Mouse (Mus musculus): ENCODE results near the gene Zfp39. TPM values are rescaled to one million over a fixed set of nuclear protein-coding genes. Genes with fewer than 3 reads are reported as not detected.
A peak's percentile ranks its signal among the peaks of the same experiment; 100 is the strongest.

Gene Zfp39
- total and polyA plus RNA-seq, 3 experiments, result 5.7 to 6.8 (median 6.7) TPM

- H3K9me3 ChIP-seq (replicated peaks; ENCODE audit: low read length), result no peaks in the 10 kb centered on the region
- peaks cover 72% of the 10 kb centered on the region for H3K27me3 ChIP-seq (replicated peaks)
- H3K36me3 ChIP-seq (replicated peaks in 1 of 2; ENCODE audit: control insufficient read depth in 1 of 2, insufficient read depth in 1 of 2, low read length in 1 of 2), result no peaks in the 10 kb centered on the region
- dilution Hi-C loops (cut with MboI; ENCODE audit: extremely low pct_ligation_motif_present, extremely low pct_unique_long_range_greater_than_20kb, low sequenced_read_pairs) (no loop called here), in situ Hi-C loops (cut with MboI; ENCODE audit: low pct_ligation_motif_present, low pct_unique_long_range_greater_than_20kb, low sequenced_read_pairs) (no loop called here)
- H3K79me2 ChIP-seq (replicated peaks; ENCODE audit: control insufficient read depth, extremely low read depth, insufficient read depth, poor library complexity, severe bottlenecking), result no peaks in the 10 kb centered on the region
- no peak overlapping the region for H3K27ac ChIP-seq (ENCODE audit: insufficient read depth, low read depth)
- TF ChIP-seq NRF1 (IDR thresholded peaks at IDR 0.05; ENCODE audit: low read depth, low read length) (no peak), PAX5 (IDR thresholded peaks at IDR 0.05; ENCODE audit: low read length) (no peak), MAFK (IDR thresholded peaks at IDR 0.05; ENCODE audit: insufficient replicate concordance, low read length) (no peak), HCFC1 (IDR thresholded peaks at IDR 0.05; ENCODE audit: low read depth, low read length) (no peak), ZC3H11A (IDR thresholded peaks at IDR 0.05; ENCODE audit: low read depth, low read length) (no peak), SMC3 (IDR thresholded peaks at IDR 0.05; ENCODE audit: low read depth, low read length) (peak; percentile 57), RAD21 (IDR thresholded peaks at IDR 0.05; ENCODE audit: low read depth, low read length) (peak; percentile 26), MYC (IDR thresholded peaks at IDR 0.05; ENCODE audit: low read depth, low read length) (peak; percentile 40; the same call in 1 of the 2 replicates), SIN3A (IDR thresholded peaks at IDR 0.05; ENCODE audit: low read length) (no peak), IRF4 (IDR thresholded peaks at IDR 0.05; ENCODE audit: low read depth, low read length) (0 out of 2 replicates have a peak, but pooled peaks have one; percentile 12), ZKSCAN1 (IDR thresholded peaks at IDR 0.05; ENCODE audit: borderline replicate concordance, low read depth, low read length) (no peak), ZNF384 (IDR thresholded peaks at IDR 0.05; ENCODE audit: low read depth, low read length) (peak; percentile 19; the same call in 1 of the 2 replicates), NELFE (IDR thresholded peaks at IDR 0.05; ENCODE audit: low read depth, low read length) (no peak), CTCF (conservative IDR thresholded peaks at IDR 0.05 in 1 of 2, IDR thresholded peaks at IDR 0.05 in 1 of 2; ENCODE audit: low read depth in 2 of 2, low read length in 2 of 2) (peak; percentile 77 to 82)
- H3K4me1 ChIP-seq (ENCODE audit: control insufficient read depth in 1 of 2, insufficient read depth in 2 of 2), result peaks cover 10 to 18% of the 10 kb centered on the region in 2 experiments
- DNase-seq (ENCODE audit: extremely low read depth), result peak; percentile 87
- no peak overlapping the region for H3K9ac ChIP-seq (ENCODE audit: insufficient read depth, low read depth)
- no peak overlapping the region for H3K4me3 ChIP-seq (replicated peaks in 1 of 3; ENCODE audit: low read depth in 2 of 3, low read length in 2 of 3, poor library complexity in 1 of 3)
- H3K4me2 ChIP-seq (ENCODE audit: insufficient read depth, low read depth, poor library complexity, severe bottlenecking), result no peak overlapping the region
These were observed 13.1 kb upstream of the Zfp39 start for GRCm38 (mm10) chr11:58916879-58917744.

DNA sequence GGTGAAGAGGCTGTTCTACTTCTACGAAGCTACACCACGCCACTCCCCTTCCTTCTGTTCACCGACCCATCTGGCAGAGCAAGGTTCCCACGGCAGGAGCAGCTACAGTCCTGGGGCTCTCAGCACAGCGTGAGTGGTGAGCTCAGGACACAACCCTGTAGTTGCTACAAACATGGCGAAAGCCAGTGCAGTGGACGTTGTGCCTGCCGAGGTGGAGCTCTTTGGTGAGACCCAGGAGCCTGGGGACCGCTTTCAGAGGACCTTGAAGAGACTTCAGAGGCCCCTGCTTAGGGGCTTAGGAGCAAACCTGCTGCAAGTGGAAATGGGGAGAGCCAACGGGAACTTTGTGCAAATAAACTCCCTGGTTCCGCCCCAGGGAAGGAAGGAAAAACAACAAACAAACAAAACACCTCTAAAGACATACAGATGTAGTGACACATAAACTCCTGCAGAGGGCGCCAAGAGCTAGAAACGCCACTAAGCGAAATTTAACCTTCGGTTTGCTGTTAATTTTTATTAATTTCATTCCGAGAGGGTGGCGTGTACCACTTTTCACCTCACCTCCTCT, 10.5 kb upstream of the Zfp39 start:
- no peak for DNase-seq (ENCODE audit: extremely low read depth)
- dilution Hi-C loops (cut with MboI; ENCODE audit: extremely low pct_ligation_motif_present, extremely low pct_unique_long_range_greater_than_20kb, low sequenced_read_pairs), result no loop called here
- peak overlapping the region; percentile 60 for H3K4me2 ChIP-seq (ENCODE audit: insufficient read depth, low read depth, poor library complexity, severe bottlenecking)
- peak overlapping the region; percentile 23; the same call in 1 of the 2 replicates for H3K9ac ChIP-seq (ENCODE audit: insufficient read depth, low read depth)
- in situ Hi-C loops (cut with MboI; ENCODE audit: low pct_ligation_motif_present, low pct_unique_long_range_greater_than_20kb, low sequenced_read_pairs), result no loop called here
- peak overlapping the region in 1 of 3 experiments; percentile 41 for H3K4me3 ChIP-seq (replicated peaks in 1 of 3; ENCODE audit: low read depth in 2 of 3, low read length in 2 of 3, poor library complexity in 1 of 3)
- H3K79me2 ChIP-seq (replicated peaks; ENCODE audit: control insufficient read depth, extremely low read depth, insufficient read depth, poor library complexity, severe bottlenecking), result no peaks in the 10 kb centered on the region
- peaks cover 79% of the 10 kb centered on the region for H3K27me3 ChIP-seq (replicated peaks)
- peaks cover 9 to 14% of the 10 kb centered on the region in 2 experiments for H3K4me1 ChIP-seq (ENCODE audit: control insufficient read depth in 1 of 2, insufficient read depth in 2 of 2)
- no peaks in the 10 kb centered on the region for H3K9me3 ChIP-seq (replicated peaks; ENCODE audit: low read length)
- H3K27ac ChIP-seq (ENCODE audit: insufficient read depth, low read depth), result no peak overlapping the region
- no peaks in the 10 kb centered on the region for H3K36me3 ChIP-seq (replicated peaks in 1 of 2; ENCODE audit: control insufficient read depth in 1 of 2, insufficient read depth in 1 of 2, low read length in 1 of 2)
- no peak for TF ChIP-seq SIN3A (IDR thresholded peaks at IDR 0.05; ENCODE audit: low read length)
- TF ChIP-seq USF1 (IDR thresholded peaks at IDR 0.05; ENCODE audit: low read depth, low read length), result no peak
- no peak for TF ChIP-seq MEF2A (IDR thresholded peaks at IDR 0.05; ENCODE audit: borderline replicate concordance, low read depth, low read length)
- TF ChIP-seq SMC3 (IDR thresholded peaks at IDR 0.05; ENCODE audit: low read depth, low read length), result peak; percentile 46
- TF ChIP-seq IRF4 (IDR thresholded peaks at IDR 0.05; ENCODE audit: low read depth, low read length), result no peak
- TF ChIP-seq CTCF (conservative IDR thresholded peaks at IDR 0.05 in 1 of 2, IDR thresholded peaks at IDR 0.05 in 1 of 2; ENCODE audit: low read depth in 2 of 2, low read length in 2 of 2), result peak; percentile 78 to 92
- TF ChIP-seq TBP (conservative IDR thresholded peaks at IDR 0.05; ENCODE audit: low read depth, low read length), result no peak
- TF ChIP-seq JUN (IDR thresholded peaks at IDR 0.05; ENCODE audit: insufficient read depth, low read depth, low read length), result no peak
- no peak for TF ChIP-seq PAX5 (IDR thresholded peaks at IDR 0.05; ENCODE audit: low read length)
- TF ChIP-seq POLR2AphosphoS2 (IDR thresholded peaks at IDR 0.05; ENCODE audit: low read depth, low read length), result no peak
- no peak for TF ChIP-seq ZC3H11A (IDR thresholded peaks at IDR 0.05; ENCODE audit: low read depth, low read length)
- 0 out of 2 replicates have a peak, but pooled peaks have one; percentile 16 for TF ChIP-seq TCF12 (IDR thresholded peaks at IDR 0.05; ENCODE audit: low read depth, low read length)
- TF ChIP-seq RCOR1 (conservative IDR thresholded peaks at IDR 0.05; ENCODE audit: low read depth, low read length), result no peak
- no peak for TF ChIP-seq BHLHE40 (IDR thresholded peaks at IDR 0.05; ENCODE audit: low read depth, low read length)
- no peak for TF ChIP-seq ETS1 (conservative IDR thresholded peaks at IDR 0.05; ENCODE audit: low read depth, low read length)
- TF ChIP-seq MAFK (IDR thresholded peaks at IDR 0.05; ENCODE audit: insufficient replicate concordance, low read length), result no peak
- TF ChIP-seq USF2 (conservative IDR thresholded peaks at IDR 0.05; ENCODE audit: low read depth, low read length), result no peak
- no peak for TF ChIP-seq E2F4 (IDR thresholded peaks at IDR 0.05; ENCODE audit: insufficient replicate concordance, low read depth, low read length)
- TF ChIP-seq RAD21 (IDR thresholded peaks at IDR 0.05; ENCODE audit: low read depth, low read length), result peak; percentile 59
- no peak for TF ChIP-seq POLR2A (IDR thresholded peaks at IDR 0.05; ENCODE audit: low read depth, low read length)
- TF ChIP-seq MAZ (IDR thresholded peaks at IDR 0.05; ENCODE audit: low read depth, low read length), result no peak
- TF ChIP-seq NELFE (IDR thresholded peaks at IDR 0.05; ENCODE audit: low read depth, low read length), result no peak
- no peak for TF ChIP-seq ELF1 (IDR thresholded peaks at IDR 0.05; ENCODE audit: low read depth, low read length)

All from CH12.LX (cell line).